Mouse (Mus musculus) kidney, adult 18-20 months (tissue): ENCODE measurements around the gene Smap2.
"Not testable (repeated sequence)": the region's sequence is repeated elsewhere in the genome, so short reads cannot be mapped to it uniquely, and the experiment has no call there.

ENCODE experiments used
- DNase-seq: peaks from one replicate; pipeline ENCODE4 v3.0.0; 2021

The Smap2 gene

DNA sequence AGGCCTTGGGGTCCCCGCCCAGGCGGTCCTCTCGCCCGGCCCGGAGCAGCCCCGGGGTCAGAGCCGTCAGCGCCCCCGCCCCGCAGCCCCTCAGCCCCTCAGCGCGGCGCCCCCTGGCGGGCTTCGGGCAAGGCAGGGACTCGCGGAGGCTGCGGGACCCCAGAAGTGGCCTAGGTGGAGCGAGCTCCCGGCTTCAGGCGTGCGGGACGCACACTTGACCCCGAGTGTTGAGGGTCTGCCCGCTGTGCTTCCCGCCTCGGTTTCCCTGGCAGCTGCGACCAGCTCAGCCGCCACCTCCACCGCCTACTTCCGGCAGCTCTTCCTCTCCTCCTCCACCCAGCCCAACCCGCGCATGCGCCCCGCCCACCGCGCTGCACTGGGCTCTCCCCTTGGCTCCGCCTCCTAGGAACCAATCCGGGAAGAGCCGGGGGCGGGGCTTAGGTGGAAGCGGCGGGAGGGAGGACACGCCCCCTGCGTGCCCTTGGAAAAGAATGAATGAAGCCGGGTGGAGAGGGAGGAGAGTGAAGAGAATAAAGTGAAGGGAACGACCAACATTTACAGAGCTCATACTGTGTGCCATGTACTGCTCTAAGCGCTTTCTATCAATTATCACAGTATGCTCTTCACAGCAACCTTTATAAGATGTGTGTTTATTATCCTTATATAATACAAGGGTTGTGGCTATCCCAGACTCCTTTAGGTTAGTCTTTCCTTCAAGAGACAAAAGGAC lies at the start of gene Smap2:
TSS of gene Smap2 (minus strand) at position 320 of the 730 bp plus-strand sequence.
- DNase-seq: peak; percentile 98

DNA sequence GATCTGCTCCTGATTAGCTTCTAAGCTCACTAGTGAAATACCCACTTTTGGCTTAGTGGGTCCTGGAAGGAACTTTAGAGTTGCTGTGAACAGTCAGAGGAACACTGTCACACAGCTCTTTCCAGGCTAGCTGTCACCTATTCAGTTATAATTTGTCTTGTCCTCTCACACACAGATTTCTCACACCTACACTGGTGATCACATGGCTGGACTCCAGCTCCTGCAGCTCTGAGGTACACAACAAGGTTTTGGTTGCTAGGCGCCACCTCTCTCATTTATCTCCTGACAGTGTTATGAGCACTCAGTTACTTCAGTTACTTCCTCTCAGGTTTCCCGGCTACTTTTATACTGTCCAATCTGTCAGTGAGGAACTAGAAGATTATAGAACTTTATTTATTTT lies 48.3 kb upstream of the Smap2 start:
- no peak for DNase-seq

DNA sequence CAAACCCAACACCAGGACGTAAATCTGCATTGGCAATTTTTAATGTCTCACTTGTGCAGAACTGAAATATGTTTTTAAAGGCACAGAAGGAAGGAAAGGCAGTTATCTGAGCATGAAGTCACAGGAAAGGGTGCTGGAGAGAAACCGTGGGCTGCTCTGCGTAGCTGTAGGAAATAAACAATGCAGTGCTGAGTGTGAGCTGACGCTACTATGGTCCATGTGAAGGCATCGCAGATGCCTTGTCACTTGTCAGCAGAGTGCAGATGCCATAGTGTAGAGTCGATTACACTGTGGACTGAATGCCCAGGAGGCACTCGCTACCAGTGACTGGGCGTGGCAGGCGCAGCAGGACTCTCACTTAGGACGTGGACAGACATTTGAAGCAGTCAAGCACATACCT lies 42.2 kb upstream of the Smap2 start:
- DNase-seq: not testable (repeated sequence)

DNA sequence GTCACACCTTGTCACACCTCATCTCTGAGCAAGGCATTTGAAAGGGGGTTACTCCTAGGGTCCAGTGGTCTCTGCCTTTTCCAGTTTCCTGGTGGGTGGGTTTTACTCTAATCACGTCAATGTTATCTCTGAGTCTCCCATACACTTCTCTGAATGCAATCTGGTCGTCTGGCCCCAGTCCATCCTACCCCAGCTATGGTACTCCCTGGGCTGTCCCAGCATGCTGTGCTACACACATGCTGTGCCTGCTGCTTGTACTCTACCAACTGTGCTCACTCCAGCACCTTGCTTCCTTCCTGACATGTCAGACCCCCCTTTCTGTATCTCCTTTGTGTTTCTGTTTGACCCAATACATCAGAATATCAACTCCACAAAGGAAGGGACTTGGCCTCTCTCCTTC lies 40.0 kb upstream of the Smap2 start:
- DNase-seq: no peak

DNA sequence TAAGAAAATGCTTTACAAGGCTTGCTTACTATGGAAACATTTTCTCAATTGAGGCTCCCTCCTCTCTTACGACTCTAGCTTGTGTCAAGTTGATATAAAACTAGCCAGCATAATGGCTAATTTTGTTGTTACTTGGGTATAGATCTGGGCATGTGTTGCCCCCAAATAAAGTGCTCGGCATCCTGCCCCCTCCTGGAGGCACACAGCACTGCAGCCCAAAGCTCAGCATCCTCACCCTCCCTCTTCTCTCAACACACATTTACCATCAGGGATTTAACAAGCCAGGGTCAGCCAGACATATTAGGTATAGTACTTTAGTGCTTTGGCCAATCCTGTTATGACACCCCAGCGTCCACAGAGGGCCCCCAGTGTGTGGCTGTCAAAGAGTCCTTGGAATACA lies 39.3 kb upstream of the Smap2 start:
- no peak for DNase-seq

DNA sequence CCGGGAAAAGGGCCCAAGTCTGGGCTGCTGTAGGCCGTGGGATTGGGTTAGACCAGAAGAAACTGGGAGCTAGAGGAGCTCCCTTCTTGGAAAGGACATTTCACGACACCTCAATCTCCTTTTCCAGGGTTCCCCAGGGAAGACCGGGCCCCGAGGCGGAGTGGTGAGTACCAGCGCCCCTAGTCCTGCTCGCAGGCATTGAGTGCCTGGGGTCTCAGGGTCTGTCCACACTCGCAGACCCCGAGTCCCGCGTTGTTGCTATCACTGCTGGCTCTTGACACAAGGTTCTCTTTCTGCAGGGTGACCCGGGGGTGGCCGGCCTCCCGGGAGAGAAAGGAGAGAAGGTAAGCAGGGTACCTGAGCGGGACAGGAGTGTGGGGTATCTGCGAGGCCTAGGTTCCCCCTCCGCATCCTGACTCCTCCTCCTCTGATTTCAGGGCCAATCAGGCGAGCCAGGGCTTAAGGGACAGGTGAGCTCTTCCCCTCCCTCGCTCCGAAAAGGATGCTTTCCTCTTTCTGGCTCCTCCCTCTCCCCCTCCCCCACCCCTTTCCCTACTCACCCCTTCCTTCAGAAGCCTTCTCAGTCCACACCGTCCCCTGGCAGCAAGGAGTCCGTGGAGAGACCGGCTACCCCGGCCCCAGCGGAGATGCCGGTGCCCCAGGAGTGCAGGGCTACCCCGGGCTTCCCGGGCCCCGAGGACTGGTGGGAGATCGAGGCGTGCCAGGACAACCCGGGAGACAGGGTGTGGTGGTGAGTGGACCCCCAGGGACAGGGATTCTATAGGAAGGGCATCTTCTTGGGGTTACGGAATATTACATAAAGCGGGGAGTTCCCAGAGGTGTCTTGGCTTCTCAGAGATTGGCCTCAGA lies 35.6 kb upstream of the Smap2 start:
- DNase-seq: no peak

DNA sequence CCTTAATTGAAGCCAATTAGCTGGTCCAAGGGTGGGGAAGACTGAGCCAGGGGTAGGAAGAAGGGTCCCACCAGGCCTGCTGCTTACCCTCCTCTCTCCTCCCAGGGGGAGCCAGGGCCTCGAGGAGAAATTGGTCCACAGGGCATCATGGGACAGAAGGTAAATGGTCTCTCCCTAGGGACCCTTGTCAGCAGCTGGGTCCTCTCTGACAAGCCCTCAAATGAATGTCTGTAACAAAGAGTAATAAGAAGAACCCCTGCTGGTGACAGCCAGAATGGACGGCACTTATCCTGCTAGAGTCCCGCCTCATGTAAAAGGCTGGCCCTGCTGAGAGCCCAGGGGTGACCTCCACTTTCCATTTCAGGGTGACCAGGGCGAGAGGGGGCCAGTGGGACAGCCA lies 34.8 kb upstream of the Smap2 start:
- no peak for DNase-seq

DNA sequence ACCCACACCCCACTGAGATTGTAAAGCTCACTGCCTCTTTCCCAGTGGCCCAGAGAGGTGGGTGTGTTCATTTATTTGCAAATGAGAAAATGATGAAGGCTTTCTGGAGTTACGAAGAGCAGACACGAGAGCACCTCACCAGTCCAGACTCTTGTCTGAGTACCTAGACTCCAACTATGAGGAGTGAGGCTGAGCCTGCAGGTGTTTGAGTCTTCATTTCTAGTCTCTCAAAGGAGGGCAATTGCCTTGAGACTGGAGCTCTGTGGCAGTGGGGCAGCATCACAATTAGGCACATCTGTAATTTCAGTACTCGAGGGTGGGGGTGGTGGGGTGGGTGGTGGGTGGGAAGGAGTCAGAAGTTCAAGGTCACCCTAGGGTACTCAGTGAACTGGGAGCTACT lies 25.9 kb upstream of the Smap2 start:
- no peak for DNase-seq

DNA sequence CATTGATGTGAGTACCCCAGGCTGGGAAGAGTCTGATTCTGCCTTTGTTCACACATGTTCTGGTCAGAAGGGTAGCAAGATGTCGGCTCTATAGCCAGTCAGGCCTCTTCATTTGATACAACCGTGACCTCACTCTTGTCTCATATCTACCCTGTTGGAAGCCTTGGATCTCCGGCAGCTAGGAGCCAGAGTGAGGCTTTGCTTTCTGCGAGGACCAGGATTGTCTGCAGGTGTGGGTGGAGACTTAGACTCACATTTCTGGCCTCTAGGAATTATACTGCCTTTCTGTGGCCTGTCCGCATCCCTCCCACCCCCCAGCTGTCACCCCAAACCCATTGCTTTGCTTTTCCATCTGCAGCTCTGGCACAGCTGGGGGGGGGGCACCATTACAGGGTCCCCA lies 25.4 kb upstream of the Smap2 start:
- no peak for DNase-seq

DNA sequence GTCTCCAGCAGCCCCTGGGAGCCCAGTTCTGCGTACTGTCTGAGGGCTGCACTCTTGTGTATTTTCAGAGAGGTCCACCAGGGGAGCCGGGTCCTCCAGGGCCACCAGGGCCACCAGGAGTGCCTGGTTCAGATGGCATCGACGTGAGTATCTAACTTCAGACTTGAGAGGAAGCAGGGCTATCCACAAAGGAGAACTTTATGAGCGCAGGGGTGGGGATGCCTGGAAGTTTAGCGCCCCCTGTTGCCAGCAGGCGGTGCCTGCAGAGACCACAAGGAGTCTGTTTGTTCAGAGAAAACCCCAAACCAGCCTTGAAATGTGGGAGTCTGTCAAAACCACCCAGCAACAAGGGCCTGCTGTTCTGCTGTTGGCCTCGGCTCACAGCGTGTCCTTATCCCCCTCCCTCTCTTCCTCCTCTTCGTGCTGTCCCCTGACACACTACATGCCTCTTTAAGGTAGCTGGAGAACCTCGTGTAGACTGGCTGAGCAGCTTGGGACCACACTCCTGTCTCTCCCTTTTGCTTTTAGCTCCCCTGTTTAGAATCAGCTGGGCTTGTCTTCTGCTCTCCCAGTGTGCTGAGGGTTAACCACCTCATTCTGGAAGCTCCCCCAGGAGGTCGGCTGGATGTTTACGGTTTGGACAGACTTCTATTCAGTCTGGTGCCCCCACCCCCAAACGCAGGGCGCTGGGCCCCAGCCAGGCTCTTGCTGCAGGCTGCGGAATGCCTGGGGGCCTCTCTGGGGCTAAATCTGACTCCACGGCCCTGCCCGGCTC lies 24.0 kb upstream of the Smap2 start:
- peak; percentile 55 for DNase-seq

DNA sequence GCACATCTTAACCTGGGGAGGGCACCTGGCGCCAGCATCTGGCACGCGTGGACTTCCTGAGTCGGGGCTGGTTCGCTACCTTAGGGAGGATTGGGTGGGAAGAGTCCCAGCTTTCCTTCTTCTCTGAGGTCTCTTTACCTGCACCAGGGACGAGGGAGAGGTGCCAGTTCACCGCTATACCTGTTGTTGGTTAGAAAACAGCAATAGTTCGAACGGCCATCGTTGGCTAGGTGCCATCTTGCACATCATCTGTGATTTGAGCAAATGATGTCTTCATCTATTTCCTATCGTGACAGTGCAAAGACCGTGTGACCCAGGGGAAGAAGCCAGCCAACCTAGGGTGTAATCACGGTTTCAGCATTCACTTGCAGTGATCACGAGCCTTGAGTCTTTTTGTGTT lies 23.3 kb upstream of the Smap2 start:
- no peak for DNase-seq

DNA sequence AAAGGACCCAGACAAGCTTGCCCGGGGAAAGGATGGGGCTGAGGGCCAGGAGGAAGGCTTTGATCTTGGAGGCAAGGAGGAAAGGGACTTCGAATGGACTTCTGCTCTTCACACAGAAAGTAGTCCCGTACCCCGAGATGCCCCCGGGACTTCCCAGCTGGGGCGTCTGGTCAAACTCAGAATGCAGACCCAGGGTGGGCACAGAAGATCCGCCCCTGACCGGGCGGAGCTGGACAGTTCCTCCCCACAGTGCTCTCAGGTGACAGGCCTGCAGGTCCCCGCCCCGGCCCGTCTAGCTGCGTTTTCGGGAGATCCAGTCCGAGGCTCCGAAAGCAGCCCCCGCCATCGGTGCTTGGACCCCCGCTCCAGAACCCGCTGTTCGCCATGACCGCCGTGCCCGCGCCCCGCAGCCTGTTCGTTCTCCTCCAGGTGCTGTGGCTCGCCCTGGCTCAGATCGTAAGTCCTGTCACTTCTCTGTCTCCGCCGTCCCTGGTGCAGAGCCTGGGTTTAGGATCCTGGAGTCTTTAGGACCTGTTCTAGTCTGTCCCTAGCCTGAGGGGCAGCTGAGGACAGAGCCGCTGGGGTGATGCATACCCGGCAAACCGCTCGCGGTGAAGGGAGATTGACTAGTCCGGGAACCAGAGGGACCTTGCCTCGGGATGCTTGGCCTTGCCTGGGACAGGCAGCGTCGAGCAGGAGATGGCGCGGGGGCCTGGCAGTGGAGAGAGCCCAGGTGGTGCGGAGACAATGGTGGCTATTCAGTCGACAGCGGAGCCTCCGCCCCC lies 22.5 kb upstream of the Smap2 start, which contains the start of gene Col9a2:
TSS of gene Col9a2 (plus strand) at position 55 of the 785 bp plus-strand sequence.
- no peak for DNase-seq

DNA sequence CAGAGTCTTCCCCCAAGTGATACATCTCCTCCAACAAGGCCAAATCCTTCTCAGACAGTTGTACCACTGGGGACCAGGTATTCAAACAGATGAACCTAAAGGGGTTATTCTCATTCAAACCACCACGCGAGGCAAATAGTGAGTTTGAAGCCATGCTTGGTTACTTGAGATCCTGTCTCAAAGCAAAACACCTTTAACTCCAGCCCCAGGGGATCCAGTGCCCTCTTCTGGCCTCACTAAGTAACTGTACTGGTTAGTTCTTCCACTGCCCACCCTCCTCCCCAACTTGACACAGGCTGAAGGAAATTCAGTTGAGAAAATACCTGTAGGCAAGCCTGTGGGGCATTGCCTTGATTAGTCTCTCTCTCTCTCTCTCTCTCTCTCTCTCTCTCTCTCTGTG lies 16.0 kb upstream of the Smap2 start:
- no peak for DNase-seq

DNA sequence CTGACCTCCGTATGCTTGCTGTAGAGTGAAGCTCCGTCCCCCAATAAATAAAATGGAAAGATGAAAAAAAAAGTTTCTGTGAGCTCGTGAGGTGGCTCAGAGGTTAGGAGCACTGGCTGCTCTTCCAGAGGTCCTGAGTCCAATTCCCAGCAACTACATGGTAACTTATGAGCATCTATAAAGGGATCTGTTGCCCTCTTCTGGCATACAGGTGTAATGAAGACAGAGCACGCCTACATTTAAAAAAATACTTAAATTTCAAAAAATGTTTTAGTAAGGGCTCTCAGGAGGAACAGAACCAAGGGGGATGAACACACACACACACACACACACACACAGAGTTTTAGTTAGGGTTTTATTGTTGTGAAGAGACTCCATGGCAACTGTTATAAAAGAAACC lies 14.4 kb upstream of the Smap2 start:
- no peak for DNase-seq

DNA sequence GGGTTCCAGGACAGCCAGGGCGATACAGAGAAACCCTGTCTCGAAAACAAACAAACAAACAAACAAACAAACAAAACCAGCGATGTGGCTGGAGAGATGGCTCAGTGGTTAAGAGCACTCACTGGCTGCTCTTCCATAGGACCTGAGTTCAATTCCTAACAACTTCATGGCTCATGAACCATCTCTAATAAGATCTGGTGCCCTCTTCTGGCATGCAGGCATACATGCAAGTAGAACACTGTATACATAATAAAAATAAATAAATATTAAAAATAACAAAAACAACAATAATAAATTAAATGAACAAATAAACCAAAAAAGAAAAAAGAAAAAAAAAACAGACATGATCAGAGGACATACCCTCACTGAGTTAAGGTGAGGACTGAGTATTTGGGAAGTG lies 12.6 kb upstream of the Smap2 start:
- DNase-seq: no peak

DNA sequence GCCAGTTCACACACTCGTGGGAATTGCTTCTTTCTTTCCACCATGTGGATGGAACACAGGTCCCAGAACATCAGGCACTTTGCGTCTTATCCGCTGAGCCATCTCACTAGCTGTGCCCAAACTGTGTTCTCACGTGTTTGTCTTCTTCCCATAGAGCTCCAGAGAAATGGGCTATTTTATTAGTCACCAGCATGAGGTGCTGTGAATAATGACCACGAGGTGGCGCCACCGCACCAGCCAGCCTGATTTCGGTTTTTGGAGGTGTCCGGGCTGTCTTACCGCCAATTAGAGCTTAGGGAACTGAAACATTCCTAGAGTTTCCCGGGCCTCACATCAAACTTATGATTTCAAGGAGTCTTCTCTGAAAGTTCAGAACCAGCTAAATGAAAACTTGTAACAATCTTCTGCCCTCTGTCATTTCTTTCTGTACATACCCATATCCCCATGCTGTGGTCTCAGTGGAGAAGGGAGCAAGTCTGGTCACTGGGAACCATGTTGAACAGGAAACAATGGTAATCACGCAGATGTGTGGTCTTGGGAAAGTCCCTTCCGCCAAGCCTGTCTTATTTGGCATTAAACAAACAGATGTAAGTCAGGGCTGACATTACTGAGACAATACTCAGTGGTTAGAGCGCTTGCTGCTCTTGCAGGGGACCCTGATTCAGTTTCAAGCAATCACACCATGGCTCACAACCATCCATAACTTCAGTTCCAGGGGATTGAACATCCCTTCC lies 11.8 kb upstream of the Smap2 start:
- DNase-seq: peak; percentile 66

DNA sequence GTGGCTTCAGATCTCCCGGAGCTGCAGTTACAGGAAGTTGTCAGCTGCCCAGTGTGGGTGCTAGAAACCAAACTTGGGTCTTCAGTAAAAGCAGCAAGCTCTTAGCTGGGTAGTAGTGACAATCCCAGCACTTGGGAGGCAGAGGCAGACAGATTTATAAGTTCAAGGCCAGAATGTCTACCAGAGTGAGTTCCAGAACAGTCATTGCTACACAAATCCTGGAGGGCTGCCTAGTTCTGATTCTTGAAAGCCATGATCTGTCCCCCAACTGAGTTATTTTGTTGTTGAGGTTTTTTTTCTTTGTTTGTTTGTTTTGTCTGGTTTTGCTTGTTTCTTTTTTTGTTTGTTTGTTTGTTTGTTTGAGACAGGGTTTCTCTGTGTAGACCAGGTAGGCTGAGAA lies 11.1 kb upstream of the Smap2 start:
- DNase-seq: no peak

DNA sequence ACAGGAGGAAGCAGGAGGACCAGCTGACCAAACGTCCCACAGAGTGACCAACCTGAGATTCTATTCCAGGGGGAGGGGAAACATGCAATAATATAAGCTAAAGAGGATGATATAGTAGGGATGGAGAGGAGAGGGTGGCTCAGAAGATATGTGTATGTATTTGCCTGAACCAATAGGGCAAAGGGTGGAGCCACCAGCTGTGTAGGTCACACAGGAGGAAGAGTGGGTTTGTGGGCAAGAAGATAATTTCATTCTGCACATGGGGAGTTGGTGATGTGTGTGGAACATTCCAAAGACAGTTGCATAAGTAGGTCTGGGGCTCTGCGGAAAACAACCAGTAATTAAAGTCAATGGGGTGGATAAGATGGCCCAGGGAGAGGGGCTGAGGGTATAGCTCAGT lies 8.6 kb upstream of the Smap2 start:
- no peak for DNase-seq

DNA sequence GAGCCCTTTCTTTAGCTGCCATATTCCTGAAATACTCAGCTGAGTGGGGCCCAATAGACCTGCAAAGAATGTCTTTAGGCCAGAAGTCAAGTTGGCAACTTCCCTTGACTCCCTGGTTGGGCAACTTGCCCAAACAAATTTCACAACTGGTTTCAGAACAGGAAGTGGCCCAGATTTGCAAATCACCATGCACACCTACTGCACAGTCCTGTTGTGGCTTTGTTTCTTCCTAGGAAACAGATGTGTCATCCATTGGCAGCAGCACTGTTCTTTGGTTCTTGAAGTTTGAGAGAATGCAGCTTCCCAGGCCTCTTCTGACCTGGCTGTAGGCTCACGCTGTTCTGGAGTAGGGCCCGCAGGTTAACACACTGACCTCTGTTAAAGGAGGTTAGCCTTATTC lies 6.9 kb upstream of the Smap2 start:
- peak; percentile 56 for DNase-seq

DNA sequence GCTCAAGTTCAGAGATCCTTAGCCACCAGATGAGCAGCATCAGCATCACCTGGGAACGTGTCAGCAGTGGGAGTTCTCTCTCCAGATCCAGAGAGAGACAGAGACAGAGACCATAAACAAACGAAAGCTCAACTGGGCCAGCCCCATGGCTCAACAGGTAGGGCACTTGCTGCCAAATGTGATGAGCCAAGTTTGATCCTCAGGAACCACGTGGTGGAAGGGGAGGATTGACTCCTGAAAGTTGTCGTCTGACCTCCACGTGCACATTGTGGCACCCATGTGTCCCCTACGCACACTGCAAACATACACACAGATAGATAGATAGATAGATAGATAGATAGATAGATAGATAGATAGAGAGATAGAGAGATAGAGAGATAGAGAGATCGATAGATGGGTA lies 6.4 kb upstream of the Smap2 start:
- DNase-seq: no peak

DNA sequence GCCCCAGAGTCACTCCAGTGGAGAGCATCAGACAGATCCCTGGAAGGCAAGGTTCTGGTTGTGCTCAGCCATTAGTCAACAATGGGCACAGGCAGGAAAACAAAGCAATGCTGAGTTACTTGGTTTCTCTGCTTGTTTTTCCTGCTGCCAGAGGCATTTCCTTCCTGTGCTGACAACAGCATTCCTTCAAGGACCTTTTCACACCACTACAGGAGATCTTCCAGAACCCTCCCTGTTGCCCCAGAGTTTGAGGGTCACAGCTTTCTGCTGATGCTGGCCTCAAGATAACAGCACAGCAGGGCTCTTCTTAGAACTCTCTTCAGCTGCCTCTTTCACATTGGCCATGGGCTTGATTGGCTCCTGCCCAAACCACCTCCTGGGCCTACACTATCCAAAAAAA lies 4.9 kb upstream of the Smap2 start:
- DNase-seq: peak; percentile 41
